Mouse (Mus musculus) hindbrain, embryonic 15.5 days (tissue): ENCODE measurements at regions not wholly inside any gene's neighbourhood (a gene's known extent, or its start where the extent isn't known, plus 50 kb on each side); places are given as distances from the start of the nearest gene placed in this dataset.
A peak's percentile ranks its signal among the peaks of the same experiment; 100 is the strongest.
"Not testable (repeated sequence)": the region's sequence is repeated elsewhere in the genome, so short reads cannot be mapped to it uniquely, and the experiment has no call there.

ENCODE experiments used
- ATAC-seq: fragments of 200-750 bp; cut with Nextera tagmentation; 2 replicates; pipeline ENCODE4 v1.8.0; 2017; ENCODE audit warnings: low read depth, moderate number of reproducible peaks, moderate TSS enrichment; ENCODE audit not compliant: low FRiP score
- H3K27ac ChIP-seq: fragments of 300-500 bp; sonication (generic); replicated peaks from 2 replicates; pipeline ENCODE4 v1.5.1; 2015; ENCODE audit warnings: mild to moderate bottlenecking, inconsistent platforms
- H3K27me3 ChIP-seq: fragments of 300-500 bp; sonication (generic); 2 replicates; pipeline ENCODE4 v1.6.1; 2015; ENCODE audit warnings: control low read depth, inconsistent platforms
- H3K36me3 ChIP-seq: fragments of 300-500 bp; sonication (generic); 2 replicates; pipeline ENCODE4 v1.6.1; 2015; ENCODE audit warnings: control low read depth, inconsistent platforms
- H3K4me1 ChIP-seq: fragments of 300-500 bp; sonication (generic); replicated peaks from 2 replicates; pipeline ENCODE4 v1.6.1; 2015; ENCODE audit warnings: control low read depth, inconsistent platforms
- H3K4me2 ChIP-seq: fragments of 300-500 bp; sonication (generic); 2 replicates; pipeline ENCODE4 v1.6.1; 2015; ENCODE audit warnings: moderate library complexity, mild to moderate bottlenecking, inconsistent platforms
- H3K4me3 ChIP-seq: fragments of 300-500 bp; sonication (generic); 2 replicates; pipeline ENCODE4 v1.5.1; 2015; ENCODE audit warnings: mild to moderate bottlenecking, inconsistent platforms
- H3K9ac ChIP-seq: fragments of 300-500 bp; sonication (generic); 2 replicates; pipeline ENCODE4 v1.6.1; 2015; ENCODE audit warnings: inconsistent platforms
- H3K9me3 ChIP-seq: fragments of 300-500 bp; sonication (generic); 2 replicates; pipeline ENCODE4 v1.6.1; 2016; ENCODE audit warnings: control low read depth, inconsistent platforms
- WGBS: fragments of 180-500 bp; shearing (Covaris S2); methylation state at CpG from one replicate; pipeline ENCODE4 v1.1.7; 2015; 5-methylcytosine and 5-hydroxymethylcytosine counted together

GRCm38 (mm10) chr3:11323101-11323500 lies 987.6 kb upstream of the Gm38303 start:
- ATAC-seq = no peak
- Histone ChIP-seq H3K36me3 (no peaks in the 10 kb centered on the region), H3K9ac (no peak overlapping the region), H3K9me3 (no peaks in the 10 kb centered on the region), H3K4me3 (no peak overlapping the region), H3K27me3 (no peaks in the 10 kb centered on the region), H3K4me1 (no peaks in the 10 kb centered on the region), H3K27ac (no peak overlapping the region), H3K4me2 (no peak overlapping the region)
- 65% methylated on average over 2 of the region's 2 CpGs for WGBS

- Histone ChIP-seq H3K4me3 (no peak overlapping the region), H3K9ac (no peak overlapping the region), H3K9me3 (no peaks in the 10 kb centered on the region), H3K27ac (no peak overlapping the region), H3K27me3 (no peaks in the 10 kb centered on the region), H3K4me2 (no peak overlapping the region), H3K36me3 (no peaks in the 10 kb centered on the region), H3K4me1 (no peaks in the 10 kb centered on the region)
- no peak for ATAC-seq
- WGBS = 68% methylated on average over 3 of the region's 3 CpGs
Observed at GRCm38 (mm10) chr3:11293001-11293400, 957.5 kb upstream of the Gm38303 start.

- Histone ChIP-seq H3K36me3 (no peaks in the 10 kb centered on the region), H3K27ac (no peak overlapping the region), H3K4me3 (no peak overlapping the region), H3K4me1 (no peaks in the 10 kb centered on the region), H3K4me2 (no peak overlapping the region), H3K9me3 (no peaks in the 10 kb centered on the region), H3K27me3 (no peaks in the 10 kb centered on the region), H3K9ac (no peak overlapping the region)
- ATAC-seq = no peak
- 67% methylated on average over 3 of the region's 3 CpGs for WGBS
Observed at GRCm38 (mm10) chr3:11261052-11261451, 925.6 kb upstream of the Gm38303 start.

- Histone ChIP-seq H3K9ac (no peak overlapping the region), H3K4me3 (no peak overlapping the region), H3K4me2 (no peak overlapping the region), H3K9me3 (no peaks in the 10 kb centered on the region), H3K27ac (no peak overlapping the region), H3K36me3 (no peaks in the 10 kb centered on the region), H3K4me1 (no peaks in the 10 kb centered on the region), H3K27me3 (no peaks in the 10 kb centered on the region)
- 93% methylated on average over 2 of the region's 2 CpGs for WGBS
- no peak for ATAC-seq
Observed at GRCm38 (mm10) chr3:11213996-11214395, 878.5 kb upstream of the Gm38303 start.

- peak overlapping the region; percentile 39 for H3K4me2 ChIP-seq
- peak overlapping the region; percentile 13; the same call in 1 of the 2 replicates for H3K4me3 ChIP-seq
- H3K9me3 ChIP-seq, H3K4me1 ChIP-seq, H3K27ac ChIP-seq, H3K36me3 ChIP-seq, H3K9ac ChIP-seq, H3K27me3 ChIP-seq, ATAC-seq: not testable (repeated sequence)
- 38% methylated on average over 9 of the region's 9 CpGs for WGBS
Observed at GRCm38 (mm10) chr3:11212921-11213648, 877.6 kb upstream of the Gm38303 start.

- not testable (repeated sequence) for H3K4me1 ChIP-seq, H3K27me3 ChIP-seq, H3K27ac ChIP-seq, H3K9me3 ChIP-seq, H3K4me3 ChIP-seq, ATAC-seq, H3K9ac ChIP-seq, H3K36me3 ChIP-seq
- H3K4me2 ChIP-seq = peak overlapping the region; percentile 39
- 37% methylated on average over 4 of the region's 4 CpGs for WGBS
Observed at GRCm38 (mm10) chr3:11212290-11212912, 876.9 kb upstream of the Gm38303 start.

- not testable (repeated sequence) for H3K27me3 ChIP-seq, H3K9ac ChIP-seq, H3K4me1 ChIP-seq, H3K27ac ChIP-seq, H3K9me3 ChIP-seq, H3K4me3 ChIP-seq, H3K4me2 ChIP-seq, H3K36me3 ChIP-seq, ATAC-seq
- 57% methylated on average over 10 of the region's 10 CpGs for WGBS
Observed at GRCm38 (mm10) chr3:11210920-11211811, 875.7 kb upstream of the Gm38303 start.

- no peaks in the 10 kb centered on the region for H3K36me3 ChIP-seq
- no peak overlapping the region for H3K4me3 ChIP-seq
- no peaks in the 10 kb centered on the region for H3K9me3 ChIP-seq
- ATAC-seq = no peak
- no peak overlapping the region for H3K4me2 ChIP-seq
- H3K27ac ChIP-seq = no peak overlapping the region
- no peaks in the 10 kb centered on the region for H3K27me3 ChIP-seq
- H3K9ac ChIP-seq = no peak overlapping the region
- no peaks in the 10 kb centered on the region for H3K4me1 ChIP-seq
- WGBS = 74% methylated on average over 2 of the region's 2 CpGs
Observed at GRCm38 (mm10) chr3:11174002-11174401, 838.5 kb upstream of the Gm38303 start.

- no peaks in the 10 kb centered on the region for H3K9me3 ChIP-seq
- H3K36me3 ChIP-seq = no peaks in the 10 kb centered on the region
- H3K9ac ChIP-seq = no peak overlapping the region
- no peak overlapping the region for H3K4me3 ChIP-seq
- no peaks in the 10 kb centered on the region for H3K27me3 ChIP-seq
- H3K27ac ChIP-seq = no peak overlapping the region
- H3K4me2 ChIP-seq = no peak overlapping the region
- ATAC-seq = peak; percentile 27; the same call in 1 of the 2 replicates
- WGBS = 61% methylated on average over 1 of the region's 1 CpGs
- H3K4me1 ChIP-seq = no peaks in the 10 kb centered on the region
Observed at GRCm38 (mm10) chr3:11155350-11155749, 819.9 kb upstream of the Gm38303 start.
